In genomic region chr19:4294381-4295097, GRCm38 (mm10) we compare ENCODE assay signal across 9 mouse cellular contexts. TPM values are rescaled to one million over a fixed set of nuclear protein-coding genes. Genes with fewer than 3 reads are reported as not detected.
DNase-seq lines count a peak whose midpoint lies in the region; ATAC-seq and TF ChIP-seq lines count a peak whose summit lies in the region.
"Had no signal": no experiment of that assay in that cellular context is flagged by ENCODE, and none has a peak within 500 bp of the region (broad histone marks: within the 10 kb centered on the region; RNA-seq: fewer than 3 reads in every experiment).

No protein-coding gene starts in this region.

- intact Hi-C loops in heart, postnatal 14 days (cut with DNase I): no loop called here

- peaks cover 56% of the 10 kb centered on the region for H3K36me3 ChIP-seq in hindbrain, embryonic 13.5 days
- H3K36me3 ChIP-seq in hindbrain, embryonic 12.5 days: peaks cover 37% of the 10 kb centered on the region
- H3K36me3 ChIP-seq in liver, embryonic 11.5 days (ENCODE audit: control insufficient read depth, insufficient read depth, low read length): peaks cover 41% of the 10 kb centered on the region
- H3K36me3 ChIP-seq in forebrain, embryonic 14.5 days (ENCODE audit: control insufficient read depth, insufficient read depth, low read length): peaks cover 36% of the 10 kb centered on the region

- no peak overlapping the region for H3K9ac ChIP-seq in hindbrain, embryonic 13.5 days
- no peak overlapping the region for H3K9ac ChIP-seq in hindbrain, embryonic 12.5 days
- H3K9ac ChIP-seq in liver, embryonic 11.5 days (ENCODE audit: low read depth, low read length): peak overlapping the region; percentile 41; the same call in 1 of the 2 replicates
- H3K9ac ChIP-seq in forebrain, embryonic 14.5 days (ENCODE audit: low read length): no peak overlapping the region

- H3K27me3 ChIP-seq in hindbrain, embryonic 13.5 days: no peaks in the 10 kb centered on the region
- H3K27me3 ChIP-seq in hindbrain, embryonic 12.5 days: no peaks in the 10 kb centered on the region
- no peaks in the 10 kb centered on the region for H3K27me3 ChIP-seq in liver, embryonic 11.5 days (replicated peaks; ENCODE audit: control insufficient read depth, insufficient read depth, low read length)
- no peaks in the 10 kb centered on the region for H3K27me3 ChIP-seq in forebrain, embryonic 14.5 days (replicated peaks; ENCODE audit: control insufficient read depth, insufficient read depth, low read length)
- H3K27me3 ChIP-seq: Patski had no signal

- ATAC-seq in hindbrain, embryonic 13.5 days (ENCODE audit: low FRiP score): no peak
- no peak for ATAC-seq in hindbrain, embryonic 12.5 days (ENCODE audit: low FRiP score)
- ATAC-seq in liver, embryonic 11.5 days (replicated peaks; ENCODE audit: low FRiP score): peak; percentile 72
- ATAC-seq in forebrain, embryonic 14.5 days: no peak
- ATAC-seq: Patski had no signal

- TF ChIP-seq CTCF in bone marrow, adult 2 months (IDR thresholded peaks at IDR 0.05; ENCODE audit: control insufficient read depth, insufficient read depth, low read length): peak; percentile 23; the same call in 1 of the 2 replicates

- H3K4me2 ChIP-seq in hindbrain, embryonic 13.5 days: no peak overlapping the region
- H3K4me2 ChIP-seq in hindbrain, embryonic 12.5 days (replicated peaks): no peak overlapping the region
- H3K4me2 ChIP-seq in liver, embryonic 11.5 days: peak overlapping the region; percentile 40
- no peak overlapping the region for H3K4me2 ChIP-seq in forebrain, embryonic 14.5 days (ENCODE audit: low read length)

- 71% methylated on average over 13 of the region's 14 CpGs for WGBS in hindbrain, embryonic 13.5 days
- WGBS in hindbrain, embryonic 12.5 days: 75% methylated on average over 14 of the region's 14 CpGs
- WGBS in bone marrow, adult 2 months: 11% methylated on average over 14 of the region's 14 CpGs
- WGBS in liver, embryonic 11.5 days: 49% methylated on average over 14 of the region's 14 CpGs
- 79% methylated on average over 14 of the region's 14 CpGs for WGBS in forebrain, embryonic 14.5 days

- 0 out of 2 replicates have a peak overlapping the region, but pooled peaks have one; percentile 18 for H3K27ac ChIP-seq in hindbrain, embryonic 13.5 days
- H3K27ac ChIP-seq in hindbrain, embryonic 12.5 days: no peak overlapping the region
- H3K27ac ChIP-seq in bone marrow, adult 2 months (ENCODE audit: control insufficient read depth, insufficient read depth, low read depth, low read length, poor library complexity): peak overlapping the region; percentile 95
- H3K27ac ChIP-seq in liver, embryonic 11.5 days (ENCODE audit: low read depth, low read length): peak overlapping the region; percentile 70
- no peak overlapping the region for H3K27ac ChIP-seq in forebrain, embryonic 14.5 days (ENCODE audit: low read depth, low read length)

- no peaks in the 10 kb centered on the region for H3K9me3 ChIP-seq in hindbrain, embryonic 13.5 days
- H3K9me3 ChIP-seq in hindbrain, embryonic 12.5 days (replicated peaks): no peaks in the 10 kb centered on the region
- H3K9me3 ChIP-seq in liver, embryonic 11.5 days (ENCODE audit: control insufficient read depth, low read length): no peaks in the 10 kb centered on the region
- H3K9me3 ChIP-seq in forebrain, embryonic 14.5 days (replicated peaks; ENCODE audit: control insufficient read depth, low read length): no peaks in the 10 kb centered on the region

- H3K4me1 ChIP-seq in hindbrain, embryonic 13.5 days (replicated peaks): peaks cover 26% of the 10 kb centered on the region
- H3K4me1 ChIP-seq in hindbrain, embryonic 12.5 days: peaks cover 3% of the 10 kb centered on the region; the same call in 1 of the 2 replicates
- peaks cover 32% of the 10 kb centered on the region for H3K4me1 ChIP-seq in bone marrow, adult 2 months (ENCODE audit: control insufficient read depth, insufficient read depth, low read length)
- H3K4me1 ChIP-seq in liver, embryonic 11.5 days (replicated peaks; ENCODE audit: control insufficient read depth, insufficient read depth, low read length): peaks cover 33% of the 10 kb centered on the region
- no peaks in the 10 kb centered on the region for H3K4me1 ChIP-seq in forebrain, embryonic 14.5 days (ENCODE audit: control insufficient read depth, insufficient read depth, low read length)

- DNase-seq in heart, postnatal 14 days: peak; percentile 69 to 71
- peak; percentile 68 for DNase-seq in liver, embryonic 11.5 days (ENCODE audit: low spot score)
- peak; percentile 70 for DNase-seq in skeletal muscle tissue, adult 2 months (ENCODE audit: low read depth, low spot score)
- DNase-seq in testis, postnatal 10 days (ENCODE audit: low spot score): no peak
- no peak for DNase-seq in forebrain, embryonic 14.5 days (ENCODE audit: low spot score)

- peak; percentile 32; the same call in 1 of the 2 replicates for TF ChIP-seq POLR2A in bone marrow, adult 2 months (IDR thresholded peaks at IDR 0.05; ENCODE audit: borderline replicate concordance, control insufficient read depth, low read depth, low read length)

- no peak overlapping the region for H3K4me3 ChIP-seq in hindbrain, embryonic 13.5 days
- no peak overlapping the region for H3K4me3 ChIP-seq in hindbrain, embryonic 12.5 days
- H3K4me3 ChIP-seq in bone marrow, adult 2 months (replicated peaks; ENCODE audit: control insufficient read depth, low read depth, low read length): peak overlapping the region; percentile 20
- 0 out of 2 replicates have a peak overlapping the region, but pooled peaks have one; percentile 14 for H3K4me3 ChIP-seq in liver, embryonic 11.5 days (ENCODE audit: low read depth, low read length)
- H3K4me3 ChIP-seq in forebrain, embryonic 14.5 days (ENCODE audit: low read depth, low read length): no peak overlapping the region

RNA-seq across cellular contexts. Expression of gene Grk2, which starts 11.5 kb away (rescaled TPM):
- 19.6 and 20.0 TPM in 2 replicates for polyA plus RNA-seq in hindbrain, embryonic 13.5 days (2015; fragmentation: Nextera tagmentation; extraction: Ambion mirVana)
- 21.8 and 22.0 TPM in 2 replicates for polyA plus RNA-seq in hindbrain, embryonic 12.5 days (2016; fragmentation: Nextera tagmentation; extraction: Ambion mirVana)
- polyA plus RNA-seq in bone marrow, adult 2 months (2011; ENCODE audit: insufficient read depth, insufficient read length, low replicate concordance, missing spikeins): 153 and 243 TPM in 2 replicates
- total RNA-seq in heart, postnatal 14 days (2021): 10 to 100 TPM; 54.1 to 59.4 TPM
- 22.1 and 23.1 TPM in 2 replicates for polyA plus RNA-seq in liver, embryonic 11.5 days (2014; fragmentation: Nextera tagmentation; extraction: Ambion mirVana)
- polyA plus RNA-seq in forebrain, embryonic 14.5 days (2014; fragmentation: Nextera tagmentation; extraction: Ambion mirVana): 17.1 and 21.0 TPM in 2 replicates

RNA-seq across cellular contexts. Expression of gene Ankrd13d, which starts 11.6 kb away (rescaled TPM):
- polyA plus RNA-seq in hindbrain, embryonic 13.5 days (2015; fragmentation: Nextera tagmentation; extraction: Ambion mirVana): 29.9 and 33.1 TPM in 2 replicates
- polyA plus RNA-seq in hindbrain, embryonic 12.5 days (2016; fragmentation: Nextera tagmentation; extraction: Ambion mirVana): 17.5 and 22.1 TPM in 2 replicates
- polyA plus RNA-seq in bone marrow, adult 2 months (2011; ENCODE audit: insufficient read depth, insufficient read length, low replicate concordance, missing spikeins): 8.4 and 53.2 TPM in 2 replicates
- total RNA-seq in heart, postnatal 14 days (2021): 1 to 10 TPM; 1.0 to 1.4 TPM
- 2.9 and 3.2 TPM in 2 replicates for polyA plus RNA-seq in liver, embryonic 11.5 days (2014; fragmentation: Nextera tagmentation; extraction: Ambion mirVana)
- 16.3 and 23.9 TPM in 2 replicates for polyA plus RNA-seq in forebrain, embryonic 14.5 days (2014; fragmentation: Nextera tagmentation; extraction: Ambion mirVana)

RNA-seq across cellular contexts. Expression of gene Ssh3, which starts 25.6 kb away (rescaled TPM):
- polyA plus RNA-seq in hindbrain, embryonic 13.5 days (2015; fragmentation: Nextera tagmentation; extraction: Ambion mirVana): 10.4 and 10.6 TPM in 2 replicates
- 10.1 and 10.4 TPM in 2 replicates for polyA plus RNA-seq in hindbrain, embryonic 12.5 days (2016; fragmentation: Nextera tagmentation; extraction: Ambion mirVana)
- polyA plus RNA-seq in bone marrow, adult 2 months (2011; ENCODE audit: insufficient read depth, insufficient read length, low replicate concordance, missing spikeins): 16.9 and 20.7 TPM in 2 replicates
- 1 to 10 TPM; 7.2 to 9.9 TPM for total RNA-seq in heart, postnatal 14 days (2021)
- polyA plus RNA-seq in liver, embryonic 11.5 days (2014; fragmentation: Nextera tagmentation; extraction: Ambion mirVana): 3.2 and 3.3 TPM in 2 replicates
- 4.0 and 4.3 TPM in 2 replicates for polyA plus RNA-seq in forebrain, embryonic 14.5 days (2014; fragmentation: Nextera tagmentation; extraction: Ambion mirVana)

Comparison
In these comparisons a context has a peak if more than half of its experiments do, and no peak if none do; other contexts are left out.
1. H3K27ac ChIP-seq: peak in hindbrain, embryonic 13.5 days (single experiment), bone marrow, adult 2 months (single experiment) and liver, embryonic 11.5 days (single experiment); none in hindbrain, embryonic 12.5 days (single experiment) and forebrain, embryonic 14.5 days (single experiment).
2. H3K4me3 ChIP-seq: peak in bone marrow, adult 2 months (single experiment) and liver, embryonic 11.5 days (single experiment); none in hindbrain, embryonic 13.5 days (single experiment), hindbrain, embryonic 12.5 days (single experiment) and forebrain, embryonic 14.5 days (single experiment).
3. DNase-seq: peak in heart, postnatal 14 days (2 of 2), liver, embryonic 11.5 days (single experiment) and skeletal muscle tissue, adult 2 months (single experiment); none in testis, postnatal 10 days (single experiment) and forebrain, embryonic 14.5 days (single experiment).